Mouse (Mus musculus) stomach, embryonic 14.5 days (tissue): ENCODE measurements around the gene Ranbp2. TPM values are rescaled to one million over a fixed set of nuclear protein-coding genes. Genes with fewer than 3 reads are reported as not detected.

ENCODE experiments used
- ATAC-seq: fragments of 200-750 bp; cut with Nextera tagmentation; 2 replicates; pipeline ENCODE4 v1.8.0; 2017; ENCODE audit warnings: low read depth, moderate TSS enrichment; ENCODE audit not compliant: insufficient number of reproducible peaks, insufficient read depth, low FRiP score
- H3K27ac ChIP-seq: fragments of 300-500 bp; sonication (generic); 2 replicates; pipeline ENCODE4 v1.5.1; 2014; ENCODE audit warnings: mild to moderate bottlenecking, low read length, moderate library complexity, mixed read lengths
- H3K27me3 ChIP-seq: fragments of 300-500 bp; sonication (generic); 2 replicates; pipeline ENCODE4 v1.6.1; 2014; ENCODE audit warnings: low read length, control low read depth, mixed read lengths; ENCODE audit not compliant: control insufficient read depth, insufficient read depth
- H3K36me3 ChIP-seq: fragments of 300-500 bp; sonication (generic); 2 replicates; pipeline ENCODE4 v1.6.1; 2014; ENCODE audit warnings: mild to moderate bottlenecking, control low read depth, low read length, moderate library complexity, mixed read lengths; ENCODE audit not compliant: control insufficient read depth, insufficient read depth
- H3K4me1 ChIP-seq: fragments of 300-500 bp; sonication (generic); 2 replicates; pipeline ENCODE4 v1.6.1; 2014; ENCODE audit warnings: low read length, control low read depth, mixed read lengths; ENCODE audit not compliant: control insufficient read depth, insufficient read depth
- H3K4me2 ChIP-seq: fragments of 300-500 bp; sonication (generic); replicated peaks from 2 replicates; pipeline ENCODE4 v1.6.1; 2014; ENCODE audit warnings: low read depth, low read length, control low read depth
- H3K4me3 ChIP-seq: fragments of 300-500 bp; sonication (generic); 2 replicates; pipeline ENCODE4 v1.5.1; 2014; ENCODE audit warnings: low read depth, low read length, control low read depth
- H3K9ac ChIP-seq: fragments of 300-500 bp; sonication (generic); replicated peaks from 2 replicates; pipeline ENCODE4 v1.6.1; 2014; ENCODE audit warnings: low read depth, mild to moderate bottlenecking, control low read depth, low read length, moderate library complexity, mixed read lengths
- H3K9me3 ChIP-seq: fragments of 300-500 bp; sonication (generic); 2 replicates; pipeline ENCODE4 v1.6.1; 2016; ENCODE audit warnings: low read depth, low read length, control low read depth; ENCODE audit not compliant: control insufficient read depth
- WGBS: fragments of 180-500 bp; shearing (Covaris S2); extraction: QIAGEN DNeasy Blood & Tissue Kit; methylation state at CpG from one replicate; pipeline ENCODE4 v1.1.7; 2014; 5-methylcytosine and 5-hydroxymethylcytosine counted together
- polyA plus RNA-seq: library from polyadenylated mRNA; unstranded; fragments of >200 nt; fragmentation: Nextera tagmentation; extraction: Ambion mirVana; gene quantifications from 2 replicates; pipeline ENCODE4 v1.2.1, GENCODE M21; 2014

The Ranbp2 gene
- polyA plus RNA-seq, 1 experiment from 2014 or later, result 48.1 TPM

DNA sequence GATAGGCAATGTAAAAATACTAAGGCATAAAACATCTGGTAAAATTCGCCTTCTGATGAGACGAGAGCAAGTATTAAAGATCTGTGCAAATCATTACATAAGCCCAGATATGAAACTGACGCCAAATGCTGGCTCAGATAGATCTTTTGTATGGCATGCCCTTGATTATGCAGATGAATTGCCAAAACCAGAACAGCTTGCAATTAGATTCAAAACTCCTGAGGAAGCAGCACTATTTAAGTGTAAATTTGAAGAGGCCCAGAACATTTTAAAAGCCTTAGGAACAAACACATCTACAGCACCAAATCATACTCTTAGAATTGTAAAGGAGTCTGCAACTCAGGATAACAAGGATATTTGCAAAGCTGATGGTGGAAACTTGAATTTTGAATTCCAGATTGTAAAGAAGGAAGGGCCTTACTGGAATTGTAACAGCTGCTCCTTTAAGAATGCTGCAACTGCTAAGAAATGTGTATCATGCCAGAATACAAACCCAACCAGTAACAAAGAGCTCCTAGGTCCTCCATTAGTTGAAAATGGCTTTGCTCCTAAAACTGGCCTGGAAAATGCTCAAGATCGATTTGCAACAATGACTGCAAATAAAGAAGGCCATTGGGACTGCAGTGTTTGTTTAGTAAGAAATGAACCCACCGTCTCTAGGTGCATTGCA lies 30.5 kb downstream of the Ranbp2 start:
- Histone ChIP-seq H3K4me3 (no peak overlapping the region), H3K9ac (no peak overlapping the region), H3K9me3 (no peaks in the 10 kb centered on the region), H3K4me2 (no peak overlapping the region), H3K4me1 (no peaks in the 10 kb centered on the region), H3K36me3 (peaks cover 48% of the 10 kb centered on the region), H3K27ac (no peak overlapping the region), H3K27me3 (no peaks in the 10 kb centered on the region)
- ATAC-seq, result no peak
- 89% methylated on average over 5 of the region's 5 CpGs for WGBS

DNA sequence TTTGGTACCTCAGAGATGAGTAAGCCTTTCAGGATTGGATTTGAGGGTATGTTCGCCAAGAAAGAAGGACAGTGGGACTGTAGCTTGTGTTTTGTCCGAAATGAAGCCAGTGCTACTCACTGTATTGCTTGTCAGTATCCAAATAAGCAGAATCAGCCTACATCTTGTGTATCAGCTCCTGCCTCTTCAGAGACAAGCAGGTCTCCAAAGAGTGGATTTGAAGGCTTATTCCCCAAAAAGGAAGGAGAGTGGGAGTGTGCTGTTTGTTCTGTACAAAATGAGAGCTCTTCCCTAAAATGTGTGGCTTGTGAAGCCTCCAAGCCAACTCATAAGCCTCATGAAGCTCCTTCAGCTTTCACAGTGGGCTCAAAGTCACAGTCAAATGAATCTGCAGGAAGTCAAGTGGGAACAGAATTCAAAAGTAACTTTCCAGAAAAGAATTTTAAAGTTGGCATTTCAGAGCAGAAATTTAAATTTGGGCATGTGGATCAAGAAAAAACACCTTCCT lies 31.4 kb downstream of the Ranbp2 start:
- no peak overlapping the region for H3K9ac ChIP-seq
- no peaks in the 10 kb centered on the region for H3K9me3 ChIP-seq
- H3K36me3 ChIP-seq, result peaks cover 49% of the 10 kb centered on the region
- H3K27ac ChIP-seq, result no peak overlapping the region
- WGBS, result 93% methylated on average over 2 of the region's 2 CpGs
- no peak overlapping the region for H3K4me3 ChIP-seq
- no peaks in the 10 kb centered on the region for H3K4me1 ChIP-seq
- no peak overlapping the region for H3K4me2 ChIP-seq
- H3K27me3 ChIP-seq, result no peaks in the 10 kb centered on the region
- ATAC-seq, result no peak

DNA sequence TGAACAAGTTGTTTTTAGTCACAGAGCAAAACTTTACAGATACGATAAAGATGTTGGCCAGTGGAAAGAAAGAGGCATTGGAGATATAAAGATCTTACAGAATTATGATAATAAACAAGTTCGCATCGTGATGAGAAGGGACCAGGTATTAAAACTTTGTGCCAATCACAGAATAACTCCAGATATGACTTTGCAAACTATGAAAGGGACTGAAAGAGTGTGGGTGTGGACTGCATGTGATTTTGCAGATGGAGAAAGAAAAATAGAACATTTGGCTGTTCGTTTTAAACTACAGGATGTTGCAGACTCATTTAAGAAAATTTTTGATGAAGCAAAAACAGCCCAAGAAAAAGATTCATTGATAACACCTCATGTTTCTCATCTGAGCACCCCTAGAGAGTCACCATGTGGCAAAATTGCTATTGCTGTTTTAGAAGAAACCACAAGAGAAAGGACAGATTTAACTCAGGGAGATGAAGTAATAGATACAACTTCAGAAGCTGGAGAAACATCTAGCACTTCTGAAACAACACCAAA lies 33.3 kb downstream of the Ranbp2 start:
- WGBS, result 94% methylated on average over 4 of the region's 4 CpGs
- Histone ChIP-seq H3K9me3 (no peaks in the 10 kb centered on the region), H3K27ac (no peak overlapping the region), H3K36me3 (peaks cover 60% of the 10 kb centered on the region), H3K9ac (no peak overlapping the region), H3K4me3 (no peak overlapping the region), H3K27me3 (no peaks in the 10 kb centered on the region), H3K4me1 (no peaks in the 10 kb centered on the region), H3K4me2 (no peak overlapping the region)
- no peak for ATAC-seq

DNA sequence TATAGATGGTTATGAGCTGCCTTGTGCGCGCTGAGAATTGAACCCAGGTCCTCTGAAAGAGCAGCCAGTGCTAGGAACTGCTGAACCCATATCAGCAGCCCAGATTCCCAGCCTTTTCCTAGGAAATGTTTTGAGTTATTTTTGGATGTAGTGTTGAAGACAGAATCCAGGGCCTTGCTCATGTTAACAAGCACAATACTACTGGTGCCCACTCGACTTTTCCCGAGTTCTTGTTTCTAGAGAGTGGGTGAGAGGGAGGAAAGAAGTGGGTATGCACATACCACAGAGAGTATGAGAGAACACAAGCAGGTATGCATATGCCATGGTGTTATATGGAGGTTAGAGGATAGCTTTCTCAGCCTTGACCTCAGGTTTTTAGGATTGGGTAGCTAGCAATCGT lies 44.3 kb downstream of the Ranbp2 start:
- no peak overlapping the region for H3K4me3 ChIP-seq
- 96% methylated on average over 5 of the region's 5 CpGs for WGBS
- H3K9ac ChIP-seq, result no peak overlapping the region
- H3K9me3 ChIP-seq, result no peaks in the 10 kb centered on the region
- no peaks in the 10 kb centered on the region for H3K27me3 ChIP-seq
- H3K4me1 ChIP-seq, result no peaks in the 10 kb centered on the region
- H3K36me3 ChIP-seq, result peaks cover 37% of the 10 kb centered on the region
- no peak overlapping the region for H3K27ac ChIP-seq
- no peak for ATAC-seq
- no peak overlapping the region for H3K4me2 ChIP-seq

DNA sequence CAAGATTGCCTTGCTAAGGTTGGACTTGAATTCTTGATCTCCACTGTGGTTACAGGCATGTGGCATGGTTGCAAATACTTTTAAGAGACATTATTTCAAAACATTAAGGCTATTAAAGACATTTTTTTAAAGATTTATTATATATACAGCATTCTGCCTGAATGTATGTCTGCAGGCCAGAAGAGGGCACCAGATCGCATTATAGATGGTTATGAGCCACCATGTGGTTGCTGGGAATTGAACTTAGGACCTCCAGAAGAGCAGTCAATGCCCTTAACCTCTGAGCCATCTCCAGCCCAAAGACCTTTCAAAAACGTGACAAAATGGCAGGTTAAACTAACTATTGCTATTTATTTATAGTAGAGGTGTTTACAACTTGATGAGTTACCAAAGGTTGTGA lies 48.9 kb downstream of the Ranbp2 start:
- H3K9ac ChIP-seq, result no peak overlapping the region
- H3K36me3 ChIP-seq, result peaks cover 29% of the 10 kb centered on the region
- H3K4me2 ChIP-seq, result no peak overlapping the region
- ATAC-seq, result no peak
- H3K4me1 ChIP-seq, result 0 out of 2 replicates have a peak, but pooled peaks cover 7% of the 10 kb centered on the region
- WGBS, result 78% methylated on average over 2 of the region's 2 CpGs
- H3K4me3 ChIP-seq, result no peak overlapping the region
- H3K27ac ChIP-seq, result no peak overlapping the region
- no peaks in the 10 kb centered on the region for H3K27me3 ChIP-seq
- no peaks in the 10 kb centered on the region for H3K9me3 ChIP-seq

DNA sequence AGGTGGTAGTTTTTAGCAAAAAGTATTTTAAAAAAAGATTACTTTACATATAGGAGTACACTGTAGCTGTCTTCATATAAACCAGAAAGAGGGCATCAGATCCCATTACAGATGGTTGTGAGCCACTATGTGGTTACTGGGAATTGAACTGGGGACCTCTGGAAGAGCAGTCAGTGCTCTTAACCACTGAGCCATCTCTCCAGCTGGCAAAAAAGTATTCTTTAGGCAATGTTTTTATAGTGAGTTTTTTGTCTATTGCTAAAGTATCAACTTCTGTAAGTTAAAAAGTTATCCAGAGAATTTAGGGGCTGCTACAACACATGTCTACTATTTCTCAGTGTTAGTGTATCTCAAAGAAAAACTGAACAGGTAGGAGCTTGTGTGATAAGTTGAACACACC lies 50.0 kb downstream of the Ranbp2 start:
- Histone ChIP-seq H3K4me3 (peak overlapping the region; percentile 50; the same call in 1 of the 2 replicates), H3K4me2 (peak overlapping the region; percentile 63), H3K27me3 (no peaks in the 10 kb centered on the region), H3K27ac (0 out of 2 replicates have a peak overlapping the region, but pooled peaks have one; percentile 82), H3K9ac (no peak overlapping the region), H3K36me3 (peaks cover 20% of the 10 kb centered on the region), H3K9me3 (no peaks in the 10 kb centered on the region), H3K4me1 (0 out of 2 replicates have a peak, but pooled peaks cover 7% of the 10 kb centered on the region)
- ATAC-seq, result no peak

DNA sequence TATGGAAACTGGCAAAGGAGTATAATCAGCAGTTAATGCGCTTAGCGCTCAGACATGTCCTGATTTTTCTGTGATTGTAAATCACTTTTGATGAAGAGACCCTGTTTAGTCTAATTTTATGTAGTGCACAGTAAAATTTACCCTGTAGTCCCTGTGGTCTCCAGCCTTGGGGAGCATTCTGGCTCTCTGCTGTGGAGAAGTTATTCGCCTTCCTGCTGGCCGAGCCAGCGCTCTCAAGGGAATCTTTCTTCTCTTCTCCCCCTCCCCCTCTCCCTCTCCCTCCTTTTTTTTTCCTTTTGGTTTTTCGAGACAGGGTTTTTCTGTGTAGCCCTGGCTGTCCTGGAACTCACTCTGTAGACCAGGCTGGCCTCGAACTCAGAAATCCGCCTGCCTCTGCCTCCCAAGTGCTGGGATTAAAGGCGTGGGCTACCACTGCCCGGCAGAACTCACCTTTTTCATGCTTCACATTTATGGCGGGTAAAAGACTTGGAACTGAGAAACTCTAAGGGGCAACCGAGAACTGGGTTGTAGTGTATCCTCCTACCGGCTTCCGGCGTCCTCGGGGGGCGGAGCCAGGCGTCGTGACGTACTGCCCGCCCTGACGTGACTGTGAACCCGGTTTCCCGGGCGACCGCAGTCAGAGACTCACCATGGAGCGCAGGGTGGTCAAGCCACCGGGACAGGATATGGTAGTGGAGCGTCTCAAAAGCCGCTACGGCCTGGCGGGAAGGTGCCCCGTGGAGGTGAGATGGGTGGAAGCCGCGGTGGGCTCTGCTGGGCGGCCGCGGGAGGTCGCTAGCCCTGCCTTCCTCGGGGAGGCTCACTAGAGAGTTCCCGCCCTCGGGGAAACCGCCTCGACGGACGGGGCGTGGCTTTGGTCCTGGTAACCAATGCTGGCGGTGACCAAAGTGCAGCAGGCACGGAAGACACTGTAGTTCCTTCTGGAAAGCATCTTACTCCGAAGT lies 50.9 kb downstream of the Ranbp2 start, which contains the start of gene Ccdc138:
Gene Ccdc138 (plus strand): TSS at position 629 of the 965 bp plus-strand sequence.
- peaks cover 12% of the 10 kb centered on the region; the same call in 1 of the 2 replicates for H3K36me3 ChIP-seq
- ATAC-seq, result peak; percentile 99
- 1% methylated on average over 50 of the region's 50 CpGs for WGBS
- peak within 1 kb of the TSS; percentile 39 for H3K9ac ChIP-seq
- no peaks in the 10 kb centered on the region for H3K27me3 ChIP-seq
- H3K4me2 ChIP-seq, result peak within 1 kb of the TSS; percentile 63
- peak within 1 kb of the TSS; percentile 50 for H3K4me3 ChIP-seq
- H3K9me3 ChIP-seq, result no peaks in the 10 kb centered on the region
- H3K27ac ChIP-seq, result peak within 1 kb of the TSS; percentile 82
- H3K4me1 ChIP-seq, result 0 out of 2 replicates have a peak, but pooled peaks cover 7% of the 10 kb centered on the region

DNA sequence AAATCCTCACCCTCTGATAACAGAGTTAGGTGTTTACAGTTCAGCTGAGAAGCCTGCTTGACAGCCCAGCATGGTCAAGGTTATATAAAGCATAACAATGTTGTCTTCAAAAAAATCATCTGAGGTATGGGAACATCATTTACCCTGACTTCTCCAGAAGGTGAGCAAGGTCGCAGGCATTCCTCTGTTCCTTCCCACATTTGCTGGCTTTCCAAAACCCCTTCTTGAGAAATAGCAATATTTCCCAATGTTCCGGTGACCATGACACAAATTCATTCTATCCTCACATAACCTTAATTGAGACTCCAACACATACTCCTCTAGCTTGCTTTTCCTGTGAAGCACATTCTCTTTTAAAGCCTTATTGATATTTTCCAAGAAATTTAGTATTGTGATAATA lies 51.8 kb downstream of the Ranbp2 start:
- H3K4me1 ChIP-seq, result 0 out of 2 replicates have a peak, but pooled peaks cover 7% of the 10 kb centered on the region
- peaks cover 5% of the 10 kb centered on the region; the same call in 1 of the 2 replicates for H3K36me3 ChIP-seq
- peak overlapping the region; percentile 82; the same call in 1 of the 2 replicates for H3K27ac ChIP-seq
- WGBS, result 56% methylated on average over 2 of the region's 2 CpGs
- H3K27me3 ChIP-seq, result no peaks in the 10 kb centered on the region
- H3K4me2 ChIP-seq, result peak overlapping the region; percentile 63
- peak overlapping the region; percentile 50 for H3K4me3 ChIP-seq
- no peak for ATAC-seq
- H3K9ac ChIP-seq, result peak overlapping the region; percentile 39; the same call in 1 of the 2 replicates
- no peaks in the 10 kb centered on the region for H3K9me3 ChIP-seq
